In the genomic region with DNA sequence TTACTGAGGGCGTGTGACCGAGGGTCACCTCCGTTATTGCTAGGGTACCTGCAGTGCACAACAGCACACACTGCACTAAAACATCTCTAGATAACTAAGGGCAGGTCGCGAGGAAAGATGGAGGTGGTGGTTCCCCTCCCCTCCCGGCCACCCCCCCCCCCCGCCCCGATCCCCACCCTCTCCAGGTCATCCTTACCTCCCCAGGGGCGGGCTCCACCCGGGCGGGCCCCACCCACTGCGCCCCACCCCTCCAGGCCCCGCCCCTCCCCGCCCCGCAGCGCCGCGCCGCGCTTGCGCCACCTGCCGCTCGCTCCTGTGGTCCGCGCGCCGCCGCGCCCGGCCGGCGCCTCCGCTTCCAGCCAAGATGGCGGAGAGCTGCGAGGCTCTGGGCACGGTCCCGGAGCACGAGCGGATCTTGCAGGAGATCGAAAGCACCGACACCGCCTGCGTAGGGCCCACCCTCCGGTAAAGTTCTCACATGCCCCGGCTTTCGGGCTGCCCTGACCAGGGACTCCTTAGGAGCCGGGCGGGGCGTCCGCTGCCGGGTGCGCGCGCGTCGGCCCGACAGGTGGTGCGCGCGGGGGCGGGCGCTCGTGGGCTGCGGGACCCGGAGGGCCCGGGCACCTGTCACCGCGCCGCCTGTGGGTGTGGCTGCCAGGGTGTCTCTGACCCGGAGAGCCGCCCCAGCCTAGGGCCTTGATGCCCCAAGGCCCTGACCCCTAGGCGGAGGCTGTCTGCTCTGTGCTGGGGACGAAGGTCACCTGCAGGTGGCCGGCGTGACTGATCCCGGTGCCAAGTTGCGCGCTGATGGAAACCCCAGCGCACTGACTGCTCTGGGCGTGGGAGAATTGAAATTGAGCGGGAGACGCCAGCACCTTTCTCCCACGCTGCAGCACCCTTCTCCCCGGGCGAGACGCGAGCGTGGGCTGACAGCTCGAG, we compare ENCODE assay signal across 1 mouse cellular context.
TF ChIP-seq lines count a peak whose summit lies in the region.

Gene Exoc6, plus strand, starts transcription at position 318 of the 939 bp plus-strand sequence.

TF ChIP-seq in CH12.LX, 34 proteins besides CTCF, POLR2A, EP300 and RAD21:
- TF ChIP-seq TCF12 (IDR thresholded peaks at IDR 0.05; ENCODE audit: low read depth, low read length): peak; percentile 58; the same call in 1 of the 2 replicates
- peak; percentile 56; the same call in 1 of the 2 replicates for TF ChIP-seq SIN3A (IDR thresholded peaks at IDR 0.05; ENCODE audit: low read length)
- TF ChIP-seq CHD2 (IDR thresholded peaks at IDR 0.05; ENCODE audit: low read length): no peak
- no peak for TF ChIP-seq POLR2AphosphoS2 (IDR thresholded peaks at IDR 0.05; ENCODE audit: low read depth, low read length)
- peak; percentile 51 for TF ChIP-seq BHLHE40 (IDR thresholded peaks at IDR 0.05; ENCODE audit: low read depth, low read length)
- no peak for TF ChIP-seq JUN (IDR thresholded peaks at IDR 0.05; ENCODE audit: insufficient read depth, low read depth, low read length)
- no peak for TF ChIP-seq IRF4 (IDR thresholded peaks at IDR 0.05; ENCODE audit: low read depth, low read length)
- TF ChIP-seq USF1 (IDR thresholded peaks at IDR 0.05; ENCODE audit: low read depth, low read length): no peak
- no peak for TF ChIP-seq PAX5 (IDR thresholded peaks at IDR 0.05; ENCODE audit: low read length)
- no peak for TF ChIP-seq MAFK (IDR thresholded peaks at IDR 0.05; ENCODE audit: insufficient replicate concordance, low read length)
- no peak for TF ChIP-seq ZNF384 (IDR thresholded peaks at IDR 0.05; ENCODE audit: low read depth, low read length)
- no peak for TF ChIP-seq MYC (IDR thresholded peaks at IDR 0.05; ENCODE audit: low read depth, low read length)
- TF ChIP-seq TBP (conservative IDR thresholded peaks at IDR 0.05; ENCODE audit: low read depth, low read length): no peak
- TF ChIP-seq UBTF (IDR thresholded peaks at IDR 0.05; ENCODE audit: low read depth, low read length): peak; percentile 7; the same call in 1 of the 2 replicates
- TF ChIP-seq NELFE (IDR thresholded peaks at IDR 0.05; ENCODE audit: low read depth, low read length): peak; percentile 83
- peak; percentile 58; the same call in 1 of the 2 replicates for TF ChIP-seq ZMIZ1 (IDR thresholded peaks at IDR 0.05; ENCODE audit: low read depth, low read length)
- no peak for TF ChIP-seq SMC3 (IDR thresholded peaks at IDR 0.05; ENCODE audit: low read depth, low read length)
- TF ChIP-seq ZC3H11A (IDR thresholded peaks at IDR 0.05; ENCODE audit: low read depth, low read length): no peak
- TF ChIP-seq MAZ (IDR thresholded peaks at IDR 0.05; ENCODE audit: low read depth, low read length): no peak
- no peak for TF ChIP-seq HCFC1 (IDR thresholded peaks at IDR 0.05; ENCODE audit: low read depth, low read length)
- no peak for TF ChIP-seq GABPA (IDR thresholded peaks at IDR 0.05; ENCODE audit: insufficient replicate concordance, low read depth, low read length)
- no peak for TF ChIP-seq ETS1 (conservative IDR thresholded peaks at IDR 0.05; ENCODE audit: low read depth, low read length)
- no peak for TF ChIP-seq ZKSCAN1 (IDR thresholded peaks at IDR 0.05; ENCODE audit: borderline replicate concordance, low read depth, low read length)
- TF ChIP-seq MAX (IDR thresholded peaks at IDR 0.05; ENCODE audit: low read length): peak; percentile 59; the same call in 1 of the 2 replicates
- no peak for TF ChIP-seq CHD1 (IDR thresholded peaks at IDR 0.05; ENCODE audit: low read depth, low read length)
- TF ChIP-seq JUND (conservative IDR thresholded peaks at IDR 0.05; ENCODE audit: low read depth, low read length): no peak
- no peak for TF ChIP-seq MEF2A (IDR thresholded peaks at IDR 0.05; ENCODE audit: borderline replicate concordance, low read depth, low read length)
- no peak for TF ChIP-seq RCOR1 (conservative IDR thresholded peaks at IDR 0.05; ENCODE audit: low read depth, low read length)
- peak; percentile 79 for TF ChIP-seq NRF1 (IDR thresholded peaks at IDR 0.05; ENCODE audit: low read depth, low read length)
- peak; percentile 68; the same call in 1 of the 2 replicates for TF ChIP-seq MXI1 (IDR thresholded peaks at IDR 0.05; ENCODE audit: low read depth, low read length)
- TF ChIP-seq USF2 (conservative IDR thresholded peaks at IDR 0.05; ENCODE audit: low read depth, low read length): no peak
- TF ChIP-seq KAT2A (IDR thresholded peaks at IDR 0.05; ENCODE audit: insufficient replicate concordance, low read length): no peak
- TF ChIP-seq ELF1 (IDR thresholded peaks at IDR 0.05; ENCODE audit: low read depth, low read length): no peak
- TF ChIP-seq E2F4 (IDR thresholded peaks at IDR 0.05; ENCODE audit: insufficient replicate concordance, low read depth, low read length): no peak
